Mouse (Mus musculus): ENCODE data around the gene Dazap2. TPM values are rescaled to one million over a fixed set of nuclear protein-coding genes. Genes with fewer than 3 reads are reported as not detected.
"Not testable (repeated sequence)": the region's sequence is repeated elsewhere in the genome, so short reads cannot be mapped to it uniquely, and the experiment has no call there.

The Dazap2 gene
- polyA plus RNA-seq, 1 experiment from 2014 or later = 162 TPM

DNA sequence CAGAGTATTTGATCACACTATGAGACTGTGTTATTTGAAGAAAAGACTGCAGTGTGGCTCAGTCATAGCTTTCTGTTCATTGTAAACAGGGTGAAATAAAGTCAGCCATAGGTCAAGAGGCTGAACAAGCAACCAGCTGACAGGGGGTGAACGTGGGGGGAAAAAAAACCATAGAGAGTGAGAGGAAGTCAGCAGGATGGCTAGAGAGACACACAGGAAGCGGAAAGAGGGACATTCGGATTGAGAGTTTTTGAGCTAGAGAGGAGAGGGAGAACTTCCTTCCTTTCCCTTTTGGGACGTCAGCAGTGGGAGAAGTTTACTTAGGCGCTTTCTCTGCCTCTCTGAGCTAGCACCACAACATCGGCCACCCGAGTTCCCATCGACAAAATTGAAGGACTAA, 24.7 kb upstream of the Dazap2 start:
- Histone ChIP-seq H3K36me3 (peaks cover 61% of the 10 kb centered on the region), H3K27ac (replicated peaks) (no peak overlapping the region), H3K4me1 (replicated peaks) (no peaks in the 10 kb centered on the region), H3K4me3 (no peak overlapping the region), H3K9me3 (no peaks in the 10 kb centered on the region), H3K9ac (no peak overlapping the region), H3K27me3 (no peaks in the 10 kb centered on the region), H3K4me2 (no peak overlapping the region)
- ATAC-seq (ENCODE audit: low read depth) = no peak
- 74% methylated on average over 8 of the region's 8 CpGs for WGBS

DNA sequence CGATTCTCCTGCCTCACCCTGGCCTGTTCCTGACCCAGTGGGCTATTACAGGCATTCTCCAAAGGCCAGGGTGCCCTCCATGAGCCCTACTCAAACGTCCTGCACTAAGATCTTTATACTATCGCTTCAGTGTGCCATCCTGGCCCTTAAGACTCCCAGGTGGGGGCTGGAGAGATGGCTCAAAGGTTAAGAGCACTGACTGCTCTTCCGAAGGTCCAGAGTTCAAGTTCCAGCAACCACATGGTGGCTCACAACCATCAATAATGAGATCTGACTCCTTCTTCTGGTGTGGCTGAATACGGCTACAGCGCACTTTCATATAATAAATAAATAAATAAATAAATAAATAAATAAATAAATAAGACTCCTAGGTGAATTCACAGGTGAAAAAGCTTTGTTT, 22.3 kb upstream of the Dazap2 start:
- no peak for ATAC-seq (ENCODE audit: low read depth)
- no peaks in the 10 kb centered on the region for H3K27me3 ChIP-seq

DNA sequence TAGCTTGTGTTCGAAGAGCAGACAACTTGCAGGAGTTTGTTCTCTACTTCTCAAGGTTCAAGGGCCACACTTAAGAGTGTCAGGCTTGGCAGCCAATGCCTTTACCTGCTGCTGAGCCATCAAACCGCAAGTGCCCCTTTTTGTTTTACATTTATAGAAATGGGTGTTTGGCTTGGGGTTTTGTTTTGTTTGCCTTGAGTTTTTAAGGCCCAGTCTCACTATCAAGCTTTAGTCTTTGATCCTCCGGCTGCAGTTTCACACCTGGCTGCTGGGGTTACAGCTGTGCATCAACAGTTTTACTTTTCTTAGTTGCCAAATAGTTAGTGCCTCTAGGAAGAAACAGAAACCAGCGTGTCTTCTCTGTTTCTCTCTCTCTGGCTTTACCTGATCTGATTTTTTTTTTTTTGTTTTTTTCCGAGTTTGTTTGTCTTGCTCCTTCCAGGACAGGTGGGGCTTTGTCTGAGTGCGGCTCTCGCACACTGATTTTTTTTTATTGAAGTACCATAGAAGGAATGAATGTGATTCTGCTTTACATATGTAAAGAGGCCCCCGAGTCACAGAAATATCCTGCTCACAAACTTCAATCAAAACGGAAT, 16.8 kb upstream of the Dazap2 start:
- ATAC-seq (ENCODE audit: low read depth) = no peak
- Histone ChIP-seq H3K4me1 (replicated peaks) (peaks cover 19% of the 10 kb centered on the region), H3K9me3 (no peaks in the 10 kb centered on the region), H3K27ac (replicated peaks) (peak overlapping the region; percentile 90), H3K4me3 (peak overlapping the region; percentile 75), H3K9ac (peak overlapping the region; percentile 95), H3K36me3 (no peaks in the 10 kb centered on the region), H3K4me2 (peak overlapping the region; percentile 80), H3K27me3 (peaks cover 17% of the 10 kb centered on the region)
- 21% methylated on average over 9 of the region's 9 CpGs for WGBS

More for the DNA sequence above, 22.3 kb upstream of the Dazap2 start:
- Histone ChIP-seq H3K9ac (no peak overlapping the region), H3K9me3 (no peaks in the 10 kb centered on the region), H3K4me3 (no peak overlapping the region), H3K27ac (replicated peaks) (no peak overlapping the region), H3K4me2 (no peak overlapping the region), H3K36me3 (peaks cover 37% of the 10 kb centered on the region), H3K4me1 (replicated peaks) (no peaks in the 10 kb centered on the region)
- WGBS = 84% methylated on average over 6 of the region's 6 CpGs

DNA sequence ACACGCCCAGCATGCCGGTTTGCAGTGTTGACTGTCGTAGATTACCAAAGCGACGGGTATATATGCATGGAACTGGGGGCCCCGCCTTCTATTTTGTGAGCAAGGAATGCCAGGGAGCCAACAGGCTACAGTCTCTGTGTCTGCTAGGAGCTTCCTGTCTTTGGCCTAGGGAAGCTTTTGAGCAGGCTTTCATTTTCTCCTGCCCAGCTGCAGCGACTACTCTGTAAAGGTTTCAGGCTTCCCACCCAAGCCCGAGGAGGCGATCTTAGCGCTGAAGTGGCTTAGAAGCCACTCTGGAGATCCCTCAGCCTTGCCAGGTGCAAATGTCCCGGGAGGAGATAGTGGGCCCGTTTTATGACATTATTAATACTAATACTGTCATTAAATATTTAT, 16.3 kb upstream of the Dazap2 start:
- H3K4me1 ChIP-seq (replicated peaks) = peaks cover 19% of the 10 kb centered on the region
- WGBS = under 1% methylated on average over 12 of the region's 12 CpGs
- H3K27ac ChIP-seq (replicated peaks) = peak overlapping the region; percentile 90
- H3K4me3 ChIP-seq = peak overlapping the region; percentile 75
- H3K36me3 ChIP-seq = no peaks in the 10 kb centered on the region
- peaks cover 21% of the 10 kb centered on the region for H3K27me3 ChIP-seq
- peak overlapping the region; percentile 95 for H3K9ac ChIP-seq
- ATAC-seq (ENCODE audit: low read depth) = no peak; the same call in 1 of the 2 replicates
- no peaks in the 10 kb centered on the region for H3K9me3 ChIP-seq
- peak overlapping the region; percentile 80 for H3K4me2 ChIP-seq

DNA sequence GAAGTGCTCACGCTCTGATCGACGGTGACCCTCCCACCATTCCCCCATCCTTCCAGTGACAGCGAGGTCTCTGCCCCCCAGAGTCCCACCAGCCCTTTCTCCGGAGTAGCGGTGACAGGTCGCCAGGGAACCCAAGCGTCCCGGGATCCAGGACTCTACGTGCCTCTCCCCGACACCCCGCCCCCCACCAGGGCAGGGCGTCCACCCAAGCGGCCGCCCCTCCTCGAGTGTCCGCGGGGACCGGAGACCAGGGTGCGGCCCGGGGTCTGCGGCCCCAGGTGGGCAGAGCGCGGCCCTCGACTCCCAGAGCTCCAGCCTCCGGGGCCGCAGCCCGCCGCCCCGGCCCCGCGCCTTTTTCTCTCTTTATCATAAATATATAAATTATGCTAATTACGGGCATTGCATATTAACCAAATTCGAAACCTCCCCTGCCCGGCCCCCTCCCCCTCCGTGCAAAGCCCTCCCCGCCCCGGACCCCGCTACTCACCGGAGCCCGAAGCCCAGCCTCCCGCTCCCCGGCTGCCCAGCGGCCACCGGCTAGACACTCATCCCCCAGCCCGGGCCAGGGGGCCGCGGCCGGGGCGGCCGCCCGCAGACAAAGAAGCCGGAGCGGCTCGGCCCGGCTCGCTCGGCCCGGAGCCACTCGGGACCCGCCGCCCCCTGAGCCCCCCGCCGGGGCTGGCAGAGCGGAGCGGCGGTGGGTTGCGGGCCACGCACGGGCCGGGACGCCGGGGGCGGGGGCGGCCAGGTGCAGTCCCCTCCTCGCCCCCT, 15.7 kb upstream of the Dazap2 start, which contains the start of gene Pou6f1:
Pou6f1 (minus strand) TSS at position 709 of the 771 bp plus-strand sequence.
- ATAC-seq (ENCODE audit: low read depth) = peak; percentile 76
- WGBS = under 1% methylated on average over 75 of the region's 76 CpGs
- H3K27me3 ChIP-seq = peaks cover 21% of the 10 kb centered on the region
- H3K4me3 ChIP-seq = peak within 1 kb of the TSS; percentile 75
- H3K9me3 ChIP-seq = no peaks in the 10 kb centered on the region
- H3K36me3 ChIP-seq = no peaks in the 10 kb centered on the region
- peak within 1 kb of the TSS; percentile 80 for H3K4me2 ChIP-seq
- peaks cover 20% of the 10 kb centered on the region for H3K4me1 ChIP-seq (replicated peaks)
- H3K27ac ChIP-seq (replicated peaks) = peak within 1 kb of the TSS; percentile 90
- peak within 1 kb of the TSS; percentile 95 for H3K9ac ChIP-seq

DNA sequence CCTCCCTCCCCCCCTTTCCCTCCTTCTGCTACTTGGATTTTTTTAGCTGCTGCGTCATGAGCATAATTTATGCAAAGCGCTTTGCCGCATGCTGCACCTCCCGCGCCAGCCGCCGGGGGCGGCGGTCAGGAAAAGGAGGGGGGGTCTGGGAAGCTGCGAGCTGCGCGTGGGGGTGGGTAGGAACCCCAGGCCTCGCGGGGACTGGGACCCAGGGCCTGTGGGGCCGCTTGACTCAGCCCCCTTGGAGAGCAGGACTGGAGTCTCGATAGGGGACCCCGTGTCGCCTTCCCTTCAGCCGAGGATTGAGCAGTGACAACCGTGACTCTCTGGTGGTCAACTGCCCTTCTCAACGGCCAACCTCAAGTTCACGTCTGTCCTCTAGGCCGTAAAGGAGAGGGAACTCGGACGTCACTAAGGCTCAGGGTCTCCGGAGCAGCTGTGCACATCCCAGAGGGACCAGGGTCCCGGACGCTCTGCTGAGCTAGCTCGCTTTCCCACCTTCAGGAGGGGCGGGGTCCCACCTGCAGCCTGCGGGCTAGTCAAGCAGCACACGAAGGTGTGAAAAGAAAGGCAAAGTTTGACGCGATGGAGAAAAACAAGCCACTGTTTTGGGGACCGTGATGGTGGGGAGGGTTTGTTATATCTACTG, 15.0 kb upstream of the Dazap2 start:
- Histone ChIP-seq H3K9ac (peak overlapping the region; percentile 95), H3K4me1 (replicated peaks) (peaks cover 27% of the 10 kb centered on the region), H3K36me3 (no peaks in the 10 kb centered on the region), H3K9me3 (no peaks in the 10 kb centered on the region), H3K27ac (replicated peaks) (peak overlapping the region; percentile 90), H3K4me2 (peak overlapping the region; percentile 80), H3K27me3 (peaks cover 21% of the 10 kb centered on the region), H3K4me3 (peak overlapping the region; percentile 75)
- under 1% methylated on average over 35 of the region's 35 CpGs for WGBS
- ATAC-seq (ENCODE audit: low read depth) = peak; percentile 68

DNA sequence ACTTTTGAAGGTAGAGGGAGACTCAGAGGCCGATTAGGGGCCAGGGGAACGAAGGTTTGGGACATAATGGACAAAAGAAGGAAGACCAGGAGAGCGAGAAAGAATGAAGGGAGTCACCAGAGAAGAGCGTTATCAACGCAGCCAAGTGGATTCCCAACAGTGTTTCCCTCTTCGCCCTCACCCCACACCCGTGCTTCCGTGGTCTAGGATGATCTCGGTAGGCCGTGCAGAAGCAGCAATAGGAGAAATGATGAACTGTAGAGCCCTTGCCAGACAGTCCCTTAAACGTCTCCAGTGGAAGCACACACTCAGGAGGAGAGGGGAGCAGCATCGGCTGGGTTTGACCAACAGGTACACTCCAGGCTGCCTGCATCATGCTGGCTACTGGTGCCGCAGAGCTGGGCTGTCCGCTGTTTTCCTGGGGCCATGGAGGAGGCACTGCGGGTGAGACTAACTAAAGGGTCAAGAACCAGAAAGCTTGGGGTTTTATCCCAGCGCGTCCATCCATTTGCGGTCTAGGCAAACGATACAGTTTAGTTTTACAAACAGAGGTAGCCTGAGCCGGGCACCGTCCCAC, 14.4 kb upstream of the Dazap2 start:
- peak overlapping the region; percentile 75 for H3K4me3 ChIP-seq
- no peaks in the 10 kb centered on the region for H3K36me3 ChIP-seq
- H3K4me2 ChIP-seq = peak overlapping the region; percentile 80
- H3K4me1 ChIP-seq (replicated peaks) = peaks cover 30% of the 10 kb centered on the region
- no peak overlapping the region for H3K27ac ChIP-seq (replicated peaks)
- H3K9ac ChIP-seq = no peak overlapping the region
- H3K9me3 ChIP-seq = no peaks in the 10 kb centered on the region
- peaks cover 21% of the 10 kb centered on the region for H3K27me3 ChIP-seq
- ATAC-seq (ENCODE audit: low read depth) = no peak
- WGBS = 14% methylated on average over 21 of the region's 21 CpGs

DNA sequence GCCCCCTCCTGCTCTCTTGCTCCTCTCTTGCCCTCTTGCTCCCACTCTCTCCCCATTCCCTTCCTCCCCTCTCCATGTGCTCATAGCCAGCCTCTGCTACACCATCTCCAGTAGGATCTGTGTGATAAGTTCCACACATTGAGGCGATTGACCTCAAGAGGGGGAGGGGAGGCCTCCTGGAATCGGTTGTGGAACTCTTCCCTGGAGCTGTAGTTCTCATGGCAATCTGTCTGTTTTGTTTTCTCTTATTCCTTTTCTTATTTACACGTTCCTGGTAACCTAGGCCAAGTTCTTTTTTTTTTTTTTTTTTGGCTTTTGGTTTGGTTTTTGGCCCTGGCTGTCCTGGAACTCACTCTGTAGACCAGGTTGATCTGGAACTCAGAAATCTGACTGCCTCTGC, 13.5 kb upstream of the Dazap2 start:
- peaks cover 30% of the 10 kb centered on the region for H3K4me1 ChIP-seq (replicated peaks)
- no peaks in the 10 kb centered on the region for H3K9me3 ChIP-seq
- H3K4me2 ChIP-seq = no peak overlapping the region
- 52% methylated on average over 3 of the region's 3 CpGs for WGBS
- no peak overlapping the region for H3K27ac ChIP-seq (replicated peaks)
- no peaks in the 10 kb centered on the region for H3K36me3 ChIP-seq
- no peak overlapping the region for H3K4me3 ChIP-seq
- ATAC-seq (ENCODE audit: low read depth) = no peak
- no peak overlapping the region for H3K9ac ChIP-seq
- H3K27me3 ChIP-seq = peaks cover 21% of the 10 kb centered on the region

DNA sequence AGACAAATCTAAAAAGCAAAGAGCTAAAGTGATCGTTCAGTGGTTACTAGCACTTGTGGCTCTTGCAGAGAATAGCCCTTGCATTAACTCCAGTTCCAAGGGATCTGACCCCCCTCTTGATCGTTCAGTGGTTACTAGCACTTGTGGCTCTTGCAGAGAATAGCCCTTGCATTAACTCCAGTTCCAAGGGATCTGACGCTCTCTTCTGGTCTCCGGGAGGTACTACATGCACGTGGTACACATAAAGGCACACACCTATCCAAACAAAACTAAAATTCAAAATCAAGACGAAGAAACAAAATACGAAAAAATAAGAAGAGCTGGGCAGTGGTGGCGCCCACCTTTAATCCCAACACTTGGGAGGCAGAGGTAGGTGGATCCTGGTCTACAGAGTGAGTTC, 8.5 kb upstream of the Dazap2 start:
- peaks cover 11% of the 10 kb centered on the region for H3K27me3 ChIP-seq
- H3K4me1 ChIP-seq (replicated peaks) = peaks cover 11% of the 10 kb centered on the region
- not testable (repeated sequence) for H3K36me3 ChIP-seq; H3K9me3 ChIP-seq; ATAC-seq (ENCODE audit: low read depth); H3K4me3 ChIP-seq; H3K9ac ChIP-seq; H3K27ac ChIP-seq (replicated peaks); H3K4me2 ChIP-seq
- 90% methylated on average over 8 of the region's 8 CpGs for WGBS

DNA sequence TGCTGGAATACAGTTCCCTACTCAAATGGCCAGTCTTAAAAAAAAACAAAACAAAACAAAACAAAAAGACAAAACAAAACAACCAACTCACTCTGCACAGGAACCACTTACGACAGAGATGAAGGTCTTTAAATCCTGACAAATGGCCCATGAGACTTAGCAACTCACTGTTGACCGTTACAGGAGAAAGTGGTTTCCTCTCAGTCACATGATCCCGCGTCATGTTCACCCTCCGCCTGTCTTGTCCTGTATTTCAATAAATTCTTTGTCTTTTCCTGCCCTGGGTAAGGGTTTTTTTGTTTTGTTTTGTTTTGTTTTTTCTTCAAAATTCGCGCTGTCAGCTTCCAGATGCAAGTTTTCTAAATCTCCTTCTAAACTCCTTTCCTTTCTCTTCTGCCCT, 3.2 kb upstream of the Dazap2 start:
- H3K9ac ChIP-seq = no peak overlapping the region
- 0 out of 2 replicates have a peak, but pooled peaks cover under 1% of the 10 kb centered on the region for H3K36me3 ChIP-seq
- no peaks in the 10 kb centered on the region for H3K27me3 ChIP-seq
- H3K4me1 ChIP-seq (replicated peaks) = peaks cover 26% of the 10 kb centered on the region
- H3K4me2 ChIP-seq = no peak overlapping the region
- 84% methylated on average over 7 of the region's 7 CpGs for WGBS
- ATAC-seq (ENCODE audit: low read depth) = no peak
- no peak overlapping the region for H3K4me3 ChIP-seq
- H3K9me3 ChIP-seq = no peaks in the 10 kb centered on the region
- H3K27ac ChIP-seq (replicated peaks) = no peak overlapping the region

DNA sequence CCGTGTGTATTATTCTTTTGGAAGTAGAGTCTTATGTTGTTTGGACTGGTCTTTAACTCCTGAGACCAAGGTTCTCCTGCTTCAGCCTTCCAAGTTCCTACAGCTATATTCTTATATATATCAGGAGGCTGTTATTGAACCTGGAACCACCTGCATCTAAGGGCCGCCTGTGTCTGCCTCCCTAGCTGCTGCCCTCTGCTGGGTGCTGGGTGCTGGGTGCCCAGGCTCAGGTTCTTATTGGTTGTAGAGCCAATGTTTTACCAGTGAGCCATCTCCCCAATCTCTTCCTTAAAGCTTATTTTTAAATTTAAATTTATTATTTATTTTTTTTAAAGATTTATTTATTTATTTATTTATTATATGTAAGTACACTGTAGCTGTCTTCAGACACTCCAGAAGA, 2.7 kb upstream of the Dazap2 start:
- no peak overlapping the region for H3K9ac ChIP-seq
- H3K4me2 ChIP-seq = no peak overlapping the region
- H3K4me3 ChIP-seq = no peak overlapping the region
- ATAC-seq (ENCODE audit: low read depth) = no peak
- H3K9me3 ChIP-seq = no peaks in the 10 kb centered on the region
- H3K27ac ChIP-seq (replicated peaks) = no peak overlapping the region
- 78% methylated on average over 2 of the region's 2 CpGs for WGBS
- peaks cover 6% of the 10 kb centered on the region for H3K36me3 ChIP-seq
- H3K27me3 ChIP-seq = no peaks in the 10 kb centered on the region
- H3K4me1 ChIP-seq (replicated peaks) = peaks cover 28% of the 10 kb centered on the region

DNA sequence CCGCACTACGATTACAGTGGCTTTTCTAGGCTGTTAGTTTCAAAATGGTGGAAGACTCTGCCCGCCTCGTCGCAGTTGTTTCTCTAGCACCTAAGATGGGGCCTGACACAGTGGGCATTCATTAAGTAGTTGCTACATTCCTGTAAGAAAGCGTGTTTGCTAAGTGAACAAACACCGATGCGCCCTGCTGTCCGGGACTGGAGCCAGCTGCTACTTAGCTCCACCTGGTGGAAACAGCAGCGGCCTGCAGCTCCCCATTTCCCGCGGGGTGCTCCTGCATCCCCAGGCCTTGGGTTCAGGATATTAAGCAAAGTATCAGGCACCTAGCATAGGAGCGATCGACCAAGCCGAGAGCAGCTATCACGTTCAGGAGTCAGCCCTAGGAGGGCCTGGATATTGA, 1.6 kb upstream of the Dazap2 start:
- Histone ChIP-seq H3K27me3 (no peaks in the 10 kb centered on the region), H3K27ac (replicated peaks) (no peak overlapping the region), H3K36me3 (peaks cover 17% of the 10 kb centered on the region), H3K4me3 (peak overlapping the region; percentile 13; the same call in 1 of the 2 replicates), H3K4me2 (peak overlapping the region; percentile 74), H3K4me1 (replicated peaks) (peaks cover 28% of the 10 kb centered on the region), H3K9me3 (no peaks in the 10 kb centered on the region), H3K9ac (peak overlapping the region; percentile 51; the same call in 1 of the 2 replicates)
- ATAC-seq (ENCODE audit: low read depth) = no peak
- 7% methylated on average over 16 of the region's 16 CpGs for WGBS
